Mouse (Mus musculus) fibroblast of lung, adult 2 months (primary cell): ENCODE measurements around the gene Otog.

Source experiments
- DNase-seq: peaks from one replicate; pipeline ENCODE4 v3.0.0-alpha.2; 2011; ENCODE audit warnings: low read depth

Otog gene

GRCm38 (mm10) chr7:46240696-46241095 is at the start of gene Otog:
Gene Otog, plus strand, starts transcription at chr7:46240987.
- no peak for DNase-seq

GRCm38 (mm10) chr7:46195356-46195755 is 45.4 kb upstream of the Otog start:
- no peak for DNase-seq

GRCm38 (mm10) chr7:46200021-46200420 is 40.8 kb upstream of the Otog start:
- no peak for DNase-seq

- no peak for DNase-seq
Observed at GRCm38 (mm10) chr7:46201649-46202048, 39.1 kb upstream of the Otog start.

- DNase-seq, result no peak
Observed at GRCm38 (mm10) chr7:46204046-46204471, 36.7 kb upstream of the Otog start.

- DNase-seq, result no peak
Observed at GRCm38 (mm10) chr7:46204775-46205174, 36.0 kb upstream of the Otog start.

- DNase-seq, result no peak
Observed at GRCm38 (mm10) chr7:46208131-46208530, 32.7 kb upstream of the Otog start.

GRCm38 (mm10) chr7:46210276-46210675 is 30.5 kb upstream of the Otog start:
- no peak for DNase-seq

GRCm38 (mm10) chr7:46216481-46216880 is 24.3 kb upstream of the Otog start:
- DNase-seq, result no peak

- DNase-seq, result no peak
Observed at GRCm38 (mm10) chr7:46218415-46218814, 22.4 kb upstream of the Otog start.

GRCm38 (mm10) chr7:46220591-46221129 is 20.1 kb upstream of the Otog start:
- no peak for DNase-seq

- no peak for DNase-seq
Observed at GRCm38 (mm10) chr7:46226253-46226652, 14.5 kb upstream of the Otog start.

GRCm38 (mm10) chr7:46226936-46227335 is 13.9 kb upstream of the Otog start:
- no peak for DNase-seq

GRCm38 (mm10) chr7:46235948-46236347 is 4.8 kb upstream of the Otog start:
- no peak for DNase-seq

GRCm38 (mm10) chr7:46236363-46236762 is 4.4 kb upstream of the Otog start:
- DNase-seq, result no peak

GRCm38 (mm10) chr7:46237192-46237591 is 3.6 kb upstream of the Otog start:
- no peak for DNase-seq

GRCm38 (mm10) chr7:46238346-46238745 is 2.4 kb upstream of the Otog start, which contains the start of gene Ush1c:
Gene Ush1c, minus strand, starts transcription at chr7:46238503.
- no peak for DNase-seq

- DNase-seq, result no peak
Observed at GRCm38 (mm10) chr7:46240091-46240490, 696 bp upstream of the Otog start.

- no peak for DNase-seq
Observed at GRCm38 (mm10) chr7:46246876-46247275, 6.1 kb downstream of the Otog start.

- DNase-seq, result no peak
Observed at GRCm38 (mm10) chr7:46247606-46248005, 6.8 kb downstream of the Otog start.

- DNase-seq, result no peak
Observed at GRCm38 (mm10) chr7:46251841-46252240, 11.1 kb downstream of the Otog start.

GRCm38 (mm10) chr7:46276156-46276555 is 35.4 kb downstream of the Otog start:
- no peak for DNase-seq

- DNase-seq, result peak; percentile 2
Observed at GRCm38 (mm10) chr7:46279946-46280345, 39.2 kb downstream of the Otog start.

- DNase-seq, result no peak
Observed at GRCm38 (mm10) chr7:46280896-46281295, 40.1 kb downstream of the Otog start.

GRCm38 (mm10) chr7:46282276-46282675 is 41.5 kb downstream of the Otog start:
- DNase-seq, result no peak
